Mouse (Mus musculus) stomach, embryonic 15.5 days (tissue): Measurements from ENCODE around the gene Lmnb2. TPM values are rescaled to one million over a fixed set of nuclear protein-coding genes. Genes with fewer than 3 reads are reported as not detected.

Source experiments
- ATAC-seq: fragments of 200-750 bp; cut with Nextera tagmentation; 2 replicates; pipeline ENCODE4 v1.8.0; 2017; ENCODE audit warnings: low read depth, moderate number of reproducible peaks, moderate TSS enrichment; ENCODE audit not compliant: insufficient read depth, low FRiP score
- H3K27ac ChIP-seq: fragments of 300-500 bp; sonication (generic); 2 replicates; pipeline ENCODE4 v1.5.1; 2015; ENCODE audit warnings: mild to moderate bottlenecking, inconsistent platforms
- H3K27me3 ChIP-seq: fragments of 300-500 bp; sonication (generic); replicated peaks from 2 replicates; pipeline ENCODE4 v1.6.1; 2015; ENCODE audit warnings: inconsistent platforms
- H3K36me3 ChIP-seq: fragments of 300-500 bp; sonication (generic); 2 replicates; pipeline ENCODE4 v1.6.1; 2015; ENCODE audit warnings: inconsistent platforms
- H3K4me1 ChIP-seq: fragments of 300-500 bp; sonication (generic); 2 replicates; pipeline ENCODE4 v1.6.1; 2015; ENCODE audit warnings: inconsistent platforms
- H3K4me2 ChIP-seq: fragments of 300-500 bp; sonication (generic); 2 replicates; pipeline ENCODE4 v1.6.1; 2015; ENCODE audit warnings: mild to moderate bottlenecking, inconsistent platforms
- H3K4me3 ChIP-seq: fragments of 300-500 bp; sonication (generic); replicated peaks from 2 replicates; pipeline ENCODE4 v1.5.1; 2015; ENCODE audit warnings: inconsistent platforms
- H3K9ac ChIP-seq: fragments of 300-500 bp; sonication (generic); 2 replicates; pipeline ENCODE4 v1.6.1; 2015; ENCODE audit warnings: inconsistent platforms
- H3K9me3 ChIP-seq: fragments of 300-500 bp; sonication (generic); 2 replicates; pipeline ENCODE4 v1.6.1; 2016; ENCODE audit warnings: inconsistent platforms
- WGBS: fragments of 180-500 bp; shearing (Covaris S2); methylation state at CpG from one replicate; pipeline ENCODE4 v1.1.7; 2015; 5-methylcytosine and 5-hydroxymethylcytosine counted together
- polyA plus RNA-seq: library from polyadenylated mRNA; unstranded; fragments of >200 nt; fragmentation: Nextera tagmentation; extraction: Ambion mirVana; gene quantifications from 2 replicates; pipeline ENCODE4 v1.2.1, GENCODE M21; 2015

Gene Lmnb2
- polyA plus RNA-seq, 1 experiment from 2014 or later, result 38.1 TPM

- H3K27me3 ChIP-seq, result no peaks in the 10 kb centered on the region
- H3K4me1 ChIP-seq, result peaks cover 26% of the 10 kb centered on the region
- no peaks in the 10 kb centered on the region for H3K36me3 ChIP-seq
- H3K9me3 ChIP-seq, result no peaks in the 10 kb centered on the region
- H3K4me3 ChIP-seq, result no peak overlapping the region
- no peak for ATAC-seq
- 96% methylated on average over 8 of the region's 8 CpGs for WGBS
- no peak overlapping the region for H3K9ac ChIP-seq
- H3K4me2 ChIP-seq, result no peak overlapping the region
- H3K27ac ChIP-seq, result no peak overlapping the region
Observed at GRCm38 (mm10) chr10:80956385-80956784, 38.3 kb upstream of the Lmnb2 start.

- H3K36me3 ChIP-seq, result no peaks in the 10 kb centered on the region
- peaks cover 17% of the 10 kb centered on the region; the same call in 1 of the 2 replicates for H3K4me1 ChIP-seq
- no peak overlapping the region for H3K4me2 ChIP-seq
- ATAC-seq, result no peak
- H3K9me3 ChIP-seq, result no peaks in the 10 kb centered on the region
- WGBS, result 18% methylated on average over 9 of the region's 9 CpGs
- no peak overlapping the region for H3K4me3 ChIP-seq
- peak overlapping the region; percentile 71 for H3K27ac ChIP-seq
- no peak overlapping the region for H3K9ac ChIP-seq
- no peaks in the 10 kb centered on the region for H3K27me3 ChIP-seq
Observed at GRCm38 (mm10) chr10:80955536-80955935, 37.5 kb upstream of the Lmnb2 start.

- H3K4me3 ChIP-seq, result no peak overlapping the region
- no peak overlapping the region for H3K9ac ChIP-seq
- no peaks in the 10 kb centered on the region for H3K9me3 ChIP-seq
- peak; percentile 33 for ATAC-seq
- H3K36me3 ChIP-seq, result no peaks in the 10 kb centered on the region
- no peaks in the 10 kb centered on the region for H3K27me3 ChIP-seq
- H3K4me1 ChIP-seq, result peaks cover 12% of the 10 kb centered on the region; the same call in 1 of the 2 replicates
- H3K4me2 ChIP-seq, result no peak overlapping the region
- WGBS, result 48% methylated on average over 6 of the region's 6 CpGs
- peak overlapping the region; percentile 71 for H3K27ac ChIP-seq
Observed at GRCm38 (mm10) chr10:80954843-80955242, 36.8 kb upstream of the Lmnb2 start.

- H3K27ac ChIP-seq, result peak overlapping the region; percentile 71
- H3K9ac ChIP-seq, result no peak overlapping the region
- H3K4me1 ChIP-seq, result peaks cover 12% of the 10 kb centered on the region; the same call in 1 of the 2 replicates
- 61% methylated on average over 13 of the region's 13 CpGs for WGBS
- ATAC-seq, result no peak
- no peak overlapping the region for H3K4me3 ChIP-seq
- H3K4me2 ChIP-seq, result no peak overlapping the region
- no peaks in the 10 kb centered on the region for H3K9me3 ChIP-seq
- no peaks in the 10 kb centered on the region for H3K36me3 ChIP-seq
- no peaks in the 10 kb centered on the region for H3K27me3 ChIP-seq
Observed at GRCm38 (mm10) chr10:80954415-80954814, 36.4 kb upstream of the Lmnb2 start.

- WGBS, result 67% methylated on average over 15 of the region's 15 CpGs
- ATAC-seq, result no peak
- H3K9me3 ChIP-seq, result no peaks in the 10 kb centered on the region
Observed at GRCm38 (mm10) chr10:80952449-80952848, 34.4 kb upstream of the Lmnb2 start.

GRCm38 (mm10) chr10:80951761-80952390 is 33.8 kb upstream of the Lmnb2 start:
- peaks cover 32% of the 10 kb centered on the region for H3K4me1 ChIP-seq
- no peaks in the 10 kb centered on the region for H3K9me3 ChIP-seq
- 79% methylated on average over 10 of the region's 10 CpGs for WGBS
- H3K27ac ChIP-seq, result no peak overlapping the region
- H3K9ac ChIP-seq, result no peak overlapping the region
- ATAC-seq, result no peak
- H3K27me3 ChIP-seq, result no peaks in the 10 kb centered on the region
- no peak overlapping the region for H3K4me2 ChIP-seq
- no peak overlapping the region for H3K4me3 ChIP-seq
- no peaks in the 10 kb centered on the region for H3K36me3 ChIP-seq

More at GRCm38 (mm10) chr10:80952449-80952848, 34.4 kb upstream of the Lmnb2 start:
- Histone ChIP-seq H3K4me1 (peaks cover 26% of the 10 kb centered on the region), H3K27ac (no peak overlapping the region), H3K4me3 (no peak overlapping the region), H3K4me2 (no peak overlapping the region), H3K36me3 (no peaks in the 10 kb centered on the region), H3K27me3 (no peaks in the 10 kb centered on the region), H3K9ac (no peak overlapping the region)

GRCm38 (mm10) chr10:80950314-80950713 is 32.3 kb upstream of the Lmnb2 start:
- no peak overlapping the region for H3K27ac ChIP-seq
- H3K4me3 ChIP-seq, result no peak overlapping the region
- no peaks in the 10 kb centered on the region for H3K27me3 ChIP-seq
- H3K9me3 ChIP-seq, result no peaks in the 10 kb centered on the region
- no peak for ATAC-seq
- H3K9ac ChIP-seq, result no peak overlapping the region
- WGBS, result 38% methylated on average over 5 of the region's 5 CpGs
- no peak overlapping the region for H3K4me2 ChIP-seq
- peaks cover 31% of the 10 kb centered on the region for H3K4me1 ChIP-seq
- no peaks in the 10 kb centered on the region for H3K36me3 ChIP-seq

- 76% methylated on average over 3 of the region's 3 CpGs for WGBS
- no peaks in the 10 kb centered on the region for H3K27me3 ChIP-seq
- H3K9ac ChIP-seq, result no peak overlapping the region
- no peak overlapping the region for H3K27ac ChIP-seq
- H3K4me2 ChIP-seq, result no peak overlapping the region
- no peak for ATAC-seq
- H3K36me3 ChIP-seq, result no peaks in the 10 kb centered on the region
- peaks cover 22% of the 10 kb centered on the region for H3K4me1 ChIP-seq
- H3K4me3 ChIP-seq, result no peak overlapping the region
- H3K9me3 ChIP-seq, result no peaks in the 10 kb centered on the region
Observed at GRCm38 (mm10) chr10:80949081-80949480, 31.0 kb upstream of the Lmnb2 start.

- Histone ChIP-seq H3K27me3 (no peaks in the 10 kb centered on the region), H3K4me3 (no peak overlapping the region), H3K4me2 (no peak overlapping the region), H3K4me1 (peaks cover 26% of the 10 kb centered on the region), H3K9me3 (no peaks in the 10 kb centered on the region), H3K27ac (peak overlapping the region; percentile 52), H3K9ac (no peak overlapping the region), H3K36me3 (no peaks in the 10 kb centered on the region)
- WGBS, result 27% methylated on average over 6 of the region's 6 CpGs
- peak; percentile 61; the same call in 1 of the 2 replicates for ATAC-seq
Observed at GRCm38 (mm10) chr10:80948570-80948969, 30.5 kb upstream of the Lmnb2 start.

GRCm38 (mm10) chr10:80947802-80948201 is 29.8 kb upstream of the Lmnb2 start:
- Histone ChIP-seq H3K4me3 (no peak overlapping the region), H3K27me3 (no peaks in the 10 kb centered on the region), H3K9me3 (no peaks in the 10 kb centered on the region), H3K9ac (no peak overlapping the region), H3K4me1 (peaks cover 30% of the 10 kb centered on the region), H3K4me2 (no peak overlapping the region), H3K36me3 (no peaks in the 10 kb centered on the region), H3K27ac (peak overlapping the region; percentile 52)
- WGBS, result 23% methylated on average over 2 of the region's 2 CpGs
- ATAC-seq, result no peak

- Histone ChIP-seq H3K4me2 (no peak overlapping the region), H3K27ac (peak overlapping the region; percentile 52), H3K36me3 (no peaks in the 10 kb centered on the region), H3K4me1 (peaks cover 30% of the 10 kb centered on the region), H3K27me3 (no peaks in the 10 kb centered on the region), H3K4me3 (no peak overlapping the region), H3K9me3 (no peaks in the 10 kb centered on the region), H3K9ac (no peak overlapping the region)
- 60% methylated on average over 14 of the region's 14 CpGs for WGBS
- no peak for ATAC-seq
Observed at GRCm38 (mm10) chr10:80946684-80947437, 28.8 kb upstream of the Lmnb2 start.

GRCm38 (mm10) chr10:80944231-80944630 is 26.2 kb upstream of the Lmnb2 start:
- no peaks in the 10 kb centered on the region for H3K9me3 ChIP-seq
- WGBS, result 75% methylated on average over 5 of the region's 5 CpGs
- H3K4me1 ChIP-seq, result peaks cover 52% of the 10 kb centered on the region
- no peak overlapping the region for H3K4me3 ChIP-seq
- H3K27ac ChIP-seq, result no peak overlapping the region
- no peaks in the 10 kb centered on the region for H3K36me3 ChIP-seq
- H3K27me3 ChIP-seq, result no peaks in the 10 kb centered on the region
- H3K9ac ChIP-seq, result no peak overlapping the region
- H3K4me2 ChIP-seq, result no peak overlapping the region
- no peak for ATAC-seq
